In the genomic region with DNA sequence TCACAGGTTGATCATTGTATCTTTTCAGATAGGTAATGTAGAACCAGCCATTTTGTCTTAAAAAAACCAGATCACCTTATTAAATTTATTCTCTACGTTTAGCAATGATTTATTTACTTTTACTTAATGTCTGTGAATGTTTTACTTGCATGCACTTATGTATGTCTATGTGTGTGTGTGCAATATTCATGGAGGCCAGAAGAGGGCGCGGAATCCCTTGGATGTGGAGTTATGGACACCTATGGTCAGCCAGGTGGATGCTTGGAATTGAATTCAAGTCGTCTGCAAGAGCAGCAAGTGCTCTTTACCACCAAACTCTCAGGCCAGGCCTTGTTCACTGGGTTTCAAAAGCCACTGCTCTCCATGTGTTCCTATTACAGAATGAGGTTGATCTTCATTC, we compare ENCODE assay signal across 19 mouse cellular contexts.
DNase-seq lines count a peak whose midpoint lies in the region; ATAC-seq and TF ChIP-seq lines count a peak whose summit lies in the region.
"Had no signal": no experiment of that assay in that cellular context is flagged by ENCODE, and none has a peak within 500 bp of the region (broad histone marks: within the 10 kb centered on the region; RNA-seq: fewer than 3 reads in every experiment).

No protein-coding gene starts in this region.

- DNase-seq in liver, postnatal 0 days, result no peak
- no peak for DNase-seq in liver, embryonic 11.5 days (ENCODE audit: low spot score)
- DNase-seq in ES-E14 (ENCODE audit: low read depth, low spot score) (peak; percentile 37), ZHBTc4 (ENCODE audit: low read depth, low spot score) (peak; percentile 62)
- DNase-seq in frontal cortex, postnatal 14 days (ENCODE audit: low spot score in 2 of 2), result no peak
- no peak for DNase-seq in left cerebral cortex, adult 2 months (ENCODE audit: extremely low spot score in 1 of 2, low spot score in 2 of 2)
- DNase-seq: adrenal gland, postnatal 14 days; cerebellum, adult 8-10 months; gastrocnemius, postnatal 36 days; kidney, adult 18-20 months; liver; midbrain, embryonic 14.5 days; right cerebral cortex, postnatal 14 days had no signal

- H3K27me3 ChIP-seq in liver, postnatal 0 days (ENCODE audit: insufficient read depth, low read length), result no peaks in the 10 kb centered on the region
- H3K27me3 ChIP-seq in liver, embryonic 11.5 days (replicated peaks; ENCODE audit: control insufficient read depth, insufficient read depth, low read length), result no peaks in the 10 kb centered on the region
- no peaks in the 10 kb centered on the region for H3K27me3 ChIP-seq in E14TG2a.4 (ENCODE audit: insufficient read depth, low read length)
- H3K27me3 ChIP-seq: megakaryocyte, embryonic 14.5 days; neural tube, embryonic 12.5 days had no signal

- no peak for ATAC-seq in liver, postnatal 0 days
- ATAC-seq in liver, embryonic 11.5 days (replicated peaks; ENCODE audit: low FRiP score), result no peak
- ATAC-seq: forebrain, embryonic 16.5 days had no signal

- no peak overlapping the region for H3K4me2 ChIP-seq in liver, postnatal 0 days (ENCODE audit: low read depth, low read length)
- no peak overlapping the region for H3K4me2 ChIP-seq in liver, embryonic 11.5 days
- H3K4me2 ChIP-seq: neural tube, embryonic 12.5 days had no signal

- 54% methylated on average over 4 of the region's 4 CpGs for WGBS in liver, postnatal 0 days (ENCODE audit: insufficient replicate concordance)
- 57% methylated on average over 4 of the region's 4 CpGs for WGBS in liver, embryonic 11.5 days

- TF ChIP-seq CTCF in liver, postnatal 0 days (IDR thresholded peaks at IDR 0.05; ENCODE audit: low read depth), result 0 out of 2 replicates have a peak, but pooled peaks have one; percentile 19
- TF ChIP-seq CTCF in E14TG2a.4 (conservative IDR thresholded peaks at IDR 0.05; ENCODE audit: low read length), result peak; percentile 65
- TF ChIP-seq CTCF in left cerebral cortex, adult 2 months (IDR thresholded peaks at IDR 0.05), result no peak; the same call in 1 of the 2 replicates

- H3K4me1 ChIP-seq in liver, postnatal 0 days (ENCODE audit: insufficient read depth), result no peaks in the 10 kb centered on the region
- no peaks in the 10 kb centered on the region for H3K4me1 ChIP-seq in liver, embryonic 11.5 days (replicated peaks; ENCODE audit: control insufficient read depth, insufficient read depth, low read length)
- no peaks in the 10 kb centered on the region for H3K4me1 ChIP-seq in E14TG2a.4 (replicated peaks; ENCODE audit: low read depth, low read length)
- no peaks in the 10 kb centered on the region for H3K4me1 ChIP-seq in ES-E14 (ENCODE audit: control insufficient read depth in 2 of 2, insufficient read depth in 2 of 2, low read length in 2 of 2, poor library complexity in 1 of 2)
- H3K4me1 ChIP-seq: megakaryocyte, embryonic 14.5 days; neural tube, embryonic 12.5 days had no signal

- intact Hi-C loops in left cerebral cortex, adult 2 months (cut with DNase I), result no loop called here

- no peak for TF ChIP-seq EP300 in liver, postnatal 0 days (IDR thresholded peaks at IDR 0.05; ENCODE audit: low read depth)

- no peak overlapping the region for H3K4me3 ChIP-seq in liver, postnatal 0 days (ENCODE audit: low read depth, low read length)
- no peak overlapping the region for H3K4me3 ChIP-seq in liver, embryonic 11.5 days (ENCODE audit: low read depth, low read length)
- H3K4me3 ChIP-seq in E14TG2a.4 (replicated peaks; ENCODE audit: low read length), result no peak overlapping the region
- no peak overlapping the region for H3K4me3 ChIP-seq in ES-E14 (ENCODE audit: insufficient read depth in 1 of 2, low read depth in 1 of 2, low read length in 2 of 2, poor library complexity in 1 of 2, severe bottlenecking in 1 of 2)
- no peak overlapping the region for H3K4me3 ChIP-seq in left cerebral cortex, adult 2 months
- H3K4me3 ChIP-seq: forebrain, embryonic 10.5 days; limb, embryonic 10.5 days; megakaryocyte, embryonic 14.5 days; neural tube, embryonic 12.5 days had no signal

- in situ Hi-C loops in ES-E14 (cut with MboI; ENCODE audit: low sequenced_read_pairs in 2 of 2, unreplicated experiment in 2 of 2), result no loop called here

- no peak overlapping the region for H3K27ac ChIP-seq in liver, postnatal 0 days (ENCODE audit: low read depth)
- H3K27ac ChIP-seq in liver, embryonic 11.5 days (ENCODE audit: low read depth, low read length), result no peak overlapping the region
- H3K27ac ChIP-seq in ES-E14 (ENCODE audit: insufficient read depth, low read depth, low read length, poor library complexity, severe bottlenecking), result no peak overlapping the region
- no peak overlapping the region for H3K27ac ChIP-seq in left cerebral cortex, adult 2 months
- H3K27ac ChIP-seq: forebrain, embryonic 10.5 days; limb, embryonic 10.5 days; neural tube, embryonic 12.5 days had no signal

- no peaks in the 10 kb centered on the region for H3K9me3 ChIP-seq in liver, postnatal 0 days (ENCODE audit: low read length)
- H3K9me3 ChIP-seq in liver, embryonic 11.5 days (ENCODE audit: control insufficient read depth, low read length), result no peaks in the 10 kb centered on the region
- no peaks in the 10 kb centered on the region for H3K9me3 ChIP-seq in E14TG2a.4 (ENCODE audit: low read length)
- no peaks in the 10 kb centered on the region for H3K9me3 ChIP-seq in ES-E14 (ENCODE audit: control insufficient read depth, insufficient read depth, low read depth, low read length)
- H3K9me3 ChIP-seq: forebrain, embryonic 10.5 days; limb, embryonic 10.5 days; megakaryocyte, embryonic 14.5 days; neural tube, embryonic 12.5 days had no signal

- no peak overlapping the region for H3K9ac ChIP-seq in liver, postnatal 0 days (replicated peaks)
- no peak overlapping the region for H3K9ac ChIP-seq in liver, embryonic 11.5 days (ENCODE audit: low read depth, low read length)
- H3K9ac ChIP-seq in ES-E14 (ENCODE audit: insufficient read depth, low read depth, low read length, poor library complexity, severe bottlenecking), result no peak overlapping the region
- H3K9ac ChIP-seq: neural tube, embryonic 12.5 days had no signal

- H3K36me3 ChIP-seq in liver, postnatal 0 days (replicated peaks; ENCODE audit: insufficient read depth, low read length), result no peaks in the 10 kb centered on the region
- no peaks in the 10 kb centered on the region for H3K36me3 ChIP-seq in liver, embryonic 11.5 days (ENCODE audit: control insufficient read depth, insufficient read depth, low read length)
- H3K36me3 ChIP-seq in E14TG2a.4 (ENCODE audit: insufficient read depth, low read length), result no peaks in the 10 kb centered on the region
- H3K36me3 ChIP-seq in ES-E14 (ENCODE audit: control insufficient read depth, insufficient read depth, low read length, poor library complexity, severe bottlenecking), result no peaks in the 10 kb centered on the region
- H3K36me3 ChIP-seq: forebrain, embryonic 10.5 days; limb, embryonic 10.5 days; neural tube, embryonic 12.5 days had no signal

TF ChIP-seq in ES-E14, 5 proteins besides CTCF, POLR2A, EP300 and RAD21:
- TF ChIP-seq MAFK (IDR thresholded peaks at IDR 0.05; ENCODE audit: insufficient read depth, low read depth, low read length) (no peak), CHD2 (IDR thresholded peaks at IDR 0.05; ENCODE audit: low read depth, low read length) (no peak), HCFC1 (IDR thresholded peaks at IDR 0.05; ENCODE audit: borderline replicate concordance, insufficient read depth, low read length) (no peak), ZC3H11A (IDR thresholded peaks at IDR 0.05; ENCODE audit: borderline replicate concordance, low read depth, low read length) (peak; percentile 32; the same call in 1 of the 2 replicates)

Comparison
In these comparisons a context has a peak if more than half of its experiments do, and no peak if none do; other contexts are left out.
1. DNase-seq: peak in ES-E14 (single experiment) and ZHBTc4 (single experiment); none in liver, postnatal 0 days (single experiment), liver, embryonic 11.5 days (single experiment), frontal cortex, postnatal 14 days (0 of 2) and left cerebral cortex, adult 2 months (0 of 2).